Mouse (Mus musculus) heart, adult 2 months (tissue): Measurements from ENCODE around the gene Limch1. TPM values are rescaled to one million over a fixed set of nuclear protein-coding genes. Genes with fewer than 3 reads are reported as not detected.
A peak's percentile ranks its signal among the peaks of the same experiment; 100 is the strongest.

Experiments used
- DNase-seq, 2 experiments: peaks; one replicate each; pipeline ENCODE4 v3.0.0; 2021
- H3K27ac ChIP-seq: fragments of 200-600 bp; 2 replicates; pipeline ENCODE4 v1.8.1; 2022
- H3K27me3 ChIP-seq: fragments of 200-500 bp; 2 replicates; pipeline ENCODE4 v1.6.1; 2012; ENCODE audit warnings: mild to moderate bottlenecking, low read length, inconsistent platforms, mixed read lengths; ENCODE audit not compliant: control insufficient read depth, insufficient read depth
- H3K36me3 ChIP-seq: fragments of 200-500 bp; 2 replicates; pipeline ENCODE4 v1.6.1; 2012; ENCODE audit warnings: low read length, inconsistent platforms; ENCODE audit not compliant: control insufficient read depth, insufficient read depth
- H3K4me1 ChIP-seq: fragments of 200-500 bp; 2 replicates; pipeline ENCODE4 v1.6.1; 2011; ENCODE audit warnings: low read length; ENCODE audit not compliant: control insufficient read depth, insufficient read depth
- H3K4me3 ChIP-seq: fragments of 200-600 bp; 2 replicates; pipeline ENCODE4 v1.8.1; 2022
- H3K79me2 ChIP-seq: fragments of 200-500 bp; replicated peaks from 2 replicates; pipeline ENCODE4 v1.6.1; 2012; ENCODE audit warnings: mild to moderate bottlenecking, inconsistent platforms, low read length, moderate library complexity, mixed read lengths; ENCODE audit not compliant: control insufficient read depth, insufficient read depth
- H3K9ac ChIP-seq: fragments of 200-500 bp; 2 replicates; pipeline ENCODE4 v1.6.1; 2012; ENCODE audit warnings: low read depth, mild to moderate bottlenecking, control low read depth, inconsistent platforms, low read length, mixed read lengths
- CTCF ChIP-seq: fragments of 200-600 bp; IDR thresholded peaks from 2 replicates; pipeline ENCODE4 v1.8.1; 2022; ENCODE audit warnings: antibody characterized with exemption, mild to moderate bottlenecking, moderate library complexity
- EP300 ChIP-seq: fragments of 200-500 bp; IDR thresholded peaks from 2 replicates; pipeline ENCODE4 v1.6.1; 2011; ENCODE audit warnings: low read depth, low read length, control low read depth; ENCODE audit not compliant: insufficient read depth
- POLR2A ChIP-seq: fragments of 200-500 bp; IDR thresholded peaks from 2 replicates; pipeline ENCODE4 v1.6.1; 2011; ENCODE audit warnings: mild to moderate bottlenecking, low read depth, low read length, control low read depth; ENCODE audit not compliant: insufficient read depth
- WGBS: fragments of 180-500 bp; shearing (Covaris S2); methylation state at CpG from one replicate; pipeline ENCODE4 v1.1.7; 2018; 5-methylcytosine and 5-hydroxymethylcytosine counted together
- intact Hi-C: fragments of 180-260 bp; cut with DNase I; formaldehyde crosslinking; loops from one replicate; pipeline ENCODE4 v1.15.1; 2025
- polyA plus RNA-seq: library from polyadenylated mRNA; depleted of rRNA; stranded (reverse); fragments of >200 nt; gene quantifications from 2 replicates; pipeline ENCODE4 v1.2.3, GENCODE M21; 2012
- total RNA-seq, 2 experiments: library from RNA; stranded (reverse); gene quantifications; 2 replicates each; pipeline ENCODE4 v1.2.3; 2021

Gene Limch1
- total and polyA plus RNA-seq, 3 experiments, result 60.2 to 277 (median 230) TPM

- Histone ChIP-seq H3K9ac (no peak overlapping the region), H3K27me3 (no peaks in the 10 kb centered on the region), H3K4me1 (peaks cover 24% of the 10 kb centered on the region), H3K4me3 (no peak overlapping the region), H3K27ac (peak overlapping the region; percentile 63), H3K36me3 (peaks cover 6% of the 10 kb centered on the region), H3K79me2 (peaks cover 1% of the 10 kb centered on the region; the same call in 1 of the 2 replicates)
- no peak for DNase-seq
- TF ChIP-seq CTCF (no peak), EP300 (no peak), POLR2A (no peak)
- intact Hi-C loops, result loop anchor here (2.0 to 5.0 kb wide), 2 partner anchors 102 to 162 kb away; partner anchors contain the start of gene Limch1
- WGBS, result 25% methylated on average over 4 of the region's 4 CpGs
Observed at GRCm38 (mm10) chr5:66849148-66849547, 103.5 kb downstream of the Limch1 start.

- Histone ChIP-seq H3K36me3 (peaks cover 8% of the 10 kb centered on the region), H3K27ac (peak overlapping the region; percentile 49), H3K9ac (0 out of 2 replicates have a peak overlapping the region, but pooled peaks have one; percentile 2), H3K79me2 (peaks cover 3% of the 10 kb centered on the region), H3K4me3 (no peak overlapping the region), H3K27me3 (no peaks in the 10 kb centered on the region), H3K4me1 (peaks cover 28% of the 10 kb centered on the region)
- 41% methylated on average over 11 of the region's 11 CpGs for WGBS
- intact Hi-C loops, result no loop called here
- DNase-seq, result no peak
- TF ChIP-seq CTCF, result no peak
- no peak for TF ChIP-seq POLR2A
- no peak for TF ChIP-seq EP300
Observed at GRCm38 (mm10) chr5:66850721-66851251, 105.2 kb downstream of the Limch1 start.

GRCm38 (mm10) chr5:66851708-66852107 lies 106.1 kb downstream of the Limch1 start:
- 88% methylated on average over 5 of the region's 5 CpGs for WGBS
- H3K27me3 ChIP-seq, result no peaks in the 10 kb centered on the region
- peaks cover 11% of the 10 kb centered on the region for H3K36me3 ChIP-seq
- H3K4me1 ChIP-seq, result peaks cover 32% of the 10 kb centered on the region
- TF ChIP-seq POLR2A, result no peak
- no peak overlapping the region for H3K4me3 ChIP-seq
- H3K27ac ChIP-seq, result no peak overlapping the region
- no peak overlapping the region for H3K9ac ChIP-seq
- peaks cover 3% of the 10 kb centered on the region for H3K79me2 ChIP-seq
- DNase-seq, result no peak
- intact Hi-C loops, result no loop called here

- Histone ChIP-seq H3K4me1 (peaks cover 22% of the 10 kb centered on the region), H3K4me3 (no peak overlapping the region), H3K9ac (no peak overlapping the region), H3K27me3 (no peaks in the 10 kb centered on the region), H3K36me3 (peaks cover 24% of the 10 kb centered on the region), H3K27ac (no peak overlapping the region), H3K79me2 (peaks cover 3% of the 10 kb centered on the region)
- 83% methylated on average over 5 of the region's 5 CpGs for WGBS
- intact Hi-C loops, result no loop called here
- DNase-seq, result no peak
- TF ChIP-seq POLR2A (no peak), CTCF (no peak), EP300 (no peak)
Observed at GRCm38 (mm10) chr5:66854263-66854662, 108.6 kb downstream of the Limch1 start.

GRCm38 (mm10) chr5:66855358-66856107 lies 109.9 kb downstream of the Limch1 start:
- H3K79me2 ChIP-seq, result peaks cover 3% of the 10 kb centered on the region
- 64% methylated on average over 11 of the region's 11 CpGs for WGBS
- H3K4me3 ChIP-seq, result no peak overlapping the region
- peaks cover 20% of the 10 kb centered on the region for H3K4me1 ChIP-seq
- no peak for TF ChIP-seq CTCF
- TF ChIP-seq EP300, result no peak
- no peak for TF ChIP-seq POLR2A
- H3K36me3 ChIP-seq, result peaks cover 23% of the 10 kb centered on the region
- intact Hi-C loops, result loop anchor here (2.0 kb wide), 1 partner anchor 13 kb away; no protein-coding TSS in a partner anchor
- no peak overlapping the region for H3K9ac ChIP-seq
- H3K27me3 ChIP-seq, result no peaks in the 10 kb centered on the region
- H3K27ac ChIP-seq, result peak overlapping the region; percentile 2
- no peak for DNase-seq

- no peak for DNase-seq
- H3K79me2 ChIP-seq, result peaks cover 4% of the 10 kb centered on the region
- H3K4me3 ChIP-seq, result no peak overlapping the region; the same call in 1 of the 2 replicates
- peak overlapping the region; percentile 80 for H3K27ac ChIP-seq
- peak overlapping the region; percentile 38; the same call in 1 of the 2 replicates for H3K9ac ChIP-seq
- intact Hi-C loops, result no loop called here
- peaks cover 22% of the 10 kb centered on the region for H3K4me1 ChIP-seq
- H3K27me3 ChIP-seq, result no peaks in the 10 kb centered on the region
- WGBS, result 72% methylated on average over 3 of the region's 3 CpGs
- peaks cover 30% of the 10 kb centered on the region for H3K36me3 ChIP-seq
- TF ChIP-seq CTCF (no peak), POLR2A (no peak), EP300 (no peak)
Observed at GRCm38 (mm10) chr5:66859506-66859905, 113.9 kb downstream of the Limch1 start.
